ENCODE assay signal across 20 mouse cellular contexts in genomic region chr7:24318942-24319341, GRCm38 (mm10). TPM values are rescaled to one million over a fixed set of nuclear protein-coding genes. Genes with fewer than 3 reads are reported as not detected.
"Had no signal": no experiment of that assay in that cellular context is flagged by ENCODE, and none has a peak within 500 bp of the region (broad histone marks: within the 10 kb centered on the region; RNA-seq: fewer than 3 reads in every experiment).

No protein-coding gene starts in this region.

- H3K9ac ChIP-seq: limb, embryonic 13.5 days; liver, embryonic 14.5 days; midbrain, embryonic 13.5 days; neural tube, embryonic 15.5 days had no signal

- ATAC-seq: midbrain, embryonic 13.5 days had no signal

- H3K27me3 ChIP-seq: limb, embryonic 13.5 days had no signal

- H3K27ac ChIP-seq: kidney, postnatal 0 days; layer of hippocampus, adult 2 months; limb, embryonic 13.5 days; liver, embryonic 14.5 days; midbrain, embryonic 13.5 days; neural tube, embryonic 15.5 days had no signal

- H3K4me3 ChIP-seq: layer of hippocampus, adult 2 months; limb, embryonic 13.5 days; midbrain, embryonic 13.5 days; myocyte; neural tube, embryonic 15.5 days had no signal

- DNase-seq: kidney, adult 11 months; kidney, adult 9 months; kidney, postnatal 36 days; left cerebral cortex, postnatal 4 days; lung, adult 18-20 months; right cerebral cortex, adult 18-20 months; thymus, postnatal 4 days had no signal

- H3K36me3 ChIP-seq: midbrain, embryonic 13.5 days had no signal

- H3K4me2 ChIP-seq: limb, embryonic 13.5 days; midbrain, embryonic 13.5 days; neural tube, embryonic 15.5 days had no signal

RNA-seq across cellular contexts. Expression of gene Tescl, which starts 14.8 kb away (rescaled TPM):
- total RNA-seq: layer of hippocampus, adult 2 months; layer of hippocampus, postnatal 10 days; left cerebral cortex, postnatal 10 days; liver, adult 2 months; midbrain, postnatal 0 days had no signal
- polyA plus RNA-seq: limb, embryonic 13.5 days; liver, adult 2 months; liver, embryonic 14.5 days; lung, embryonic 16.5 days; midbrain, embryonic 13.5 days; neural tube, embryonic 11.5 days had no signal

RNA-seq across cellular contexts. Expression of gene Lypd5, which starts 30.1 kb away (rescaled TPM):
- total RNA-seq: layer of hippocampus, adult 2 months; layer of hippocampus, postnatal 10 days; left cerebral cortex, postnatal 4 days; liver, adult 2 months had no signal
- polyA plus RNA-seq: kidney, postnatal 0 days; limb, embryonic 13.5 days; liver, adult 2 months; liver, embryonic 14.5 days; midbrain, embryonic 13.5 days; midbrain, postnatal 0 days; myocyte; neural tube, embryonic 11.5 days had no signal
